Mouse (Mus musculus) lung, postnatal 0 days (tissue): ENCODE measurements around the gene Gart.

ENCODE experiments used
- CTCF ChIP-seq: IDR thresholded peaks from 2 replicates; pipeline ENCODE4 v1.5.1; 2016; ENCODE audit warnings: antibody characterized with exemption, mild to moderate bottlenecking
- EP300 ChIP-seq: IDR thresholded peaks from 2 replicates; pipeline ENCODE4 v1.6.1; 2016; ENCODE audit warnings: antibody characterized with exemption, mild to moderate bottlenecking, control low read depth

DNA sequence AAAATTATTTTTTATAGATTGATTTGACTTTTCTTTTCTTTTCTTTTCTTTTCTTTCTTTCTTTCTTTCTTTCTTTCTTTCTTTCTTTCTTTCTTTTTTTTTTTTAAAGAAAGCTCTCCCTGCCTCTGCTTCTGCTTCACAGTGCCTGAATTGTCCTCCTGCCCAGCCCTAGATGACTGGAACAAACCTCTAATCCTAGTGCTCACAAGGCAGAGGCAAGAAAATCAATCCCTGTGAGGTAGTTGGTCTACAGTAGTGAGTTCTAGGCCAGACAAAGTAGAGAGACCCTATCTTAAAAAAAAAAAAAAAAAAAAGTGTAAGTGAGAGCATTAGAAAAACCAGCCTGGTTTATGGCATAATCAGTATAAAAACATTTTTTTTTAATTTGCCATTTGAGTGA is 3.0 kb upstream of the Gart start:
- TF ChIP-seq CTCF (no peak), EP300 (no peak)
